ENCODE assay signal across 17 mouse cellular contexts in genomic region chr13:58834726-58835125, GRCm38 (mm10). TPM values are rescaled to one million over a fixed set of nuclear protein-coding genes. Genes with fewer than 3 reads are reported as not detected.
DNase-seq lines count a peak whose midpoint lies in the region; ATAC-seq and TF ChIP-seq lines count a peak whose summit lies in the region.
"Had no signal": no experiment of that assay in that cellular context is flagged by ENCODE, and none has a peak within 500 bp of the region (broad histone marks: within the 10 kb centered on the region; RNA-seq: fewer than 3 reads in every experiment).

No protein-coding gene starts in this region.

- H3K4me1 ChIP-seq in neural tube, embryonic 15.5 days = peaks cover 18% of the 10 kb centered on the region
- no peaks in the 10 kb centered on the region for H3K4me1 ChIP-seq in forebrain, embryonic 14.5 days (ENCODE audit: control insufficient read depth, insufficient read depth, low read length)
- H3K4me1 ChIP-seq: intestine, embryonic 15.5 days; liver, embryonic 13.5 days had no signal

- WGBS in neural tube, embryonic 15.5 days = 83% methylated on average over 4 of the region's 4 CpGs
- WGBS in forebrain, embryonic 14.5 days = 76% methylated on average over 4 of the region's 4 CpGs

- H3K27me3 ChIP-seq in neural tube, embryonic 15.5 days (replicated peaks) = no peaks in the 10 kb centered on the region
- H3K27me3 ChIP-seq in forebrain, embryonic 14.5 days (replicated peaks; ENCODE audit: control insufficient read depth, insufficient read depth, low read length) = no peaks in the 10 kb centered on the region
- H3K27me3 ChIP-seq: intestine, embryonic 15.5 days; liver, embryonic 13.5 days had no signal

- H3K4me3 ChIP-seq in layer of hippocampus, adult 2 months = no peak overlapping the region
- no peak overlapping the region for H3K4me3 ChIP-seq in neural tube, embryonic 15.5 days (replicated peaks)
- no peak overlapping the region for H3K4me3 ChIP-seq in forebrain, embryonic 14.5 days (ENCODE audit: low read depth, low read length)
- H3K4me3 ChIP-seq: intestine, embryonic 15.5 days; liver, embryonic 13.5 days; myocyte had no signal

- H3K4me2 ChIP-seq in neural tube, embryonic 15.5 days = no peak overlapping the region
- H3K4me2 ChIP-seq in forebrain, embryonic 14.5 days (ENCODE audit: low read length) = no peak overlapping the region
- H3K4me2 ChIP-seq: intestine, embryonic 15.5 days; liver, embryonic 13.5 days had no signal

- peak overlapping the region; percentile 67 for H3K27ac ChIP-seq in layer of hippocampus, adult 2 months
- no peak overlapping the region for H3K27ac ChIP-seq in neural tube, embryonic 15.5 days (replicated peaks)
- no peak overlapping the region for H3K27ac ChIP-seq in forebrain, embryonic 14.5 days (ENCODE audit: low read depth, low read length)
- H3K27ac ChIP-seq: intestine, embryonic 15.5 days; kidney, postnatal 0 days; liver, embryonic 13.5 days had no signal

- peaks cover 7% of the 10 kb centered on the region for H3K36me3 ChIP-seq in neural tube, embryonic 15.5 days
- H3K36me3 ChIP-seq in forebrain, embryonic 14.5 days (ENCODE audit: control insufficient read depth, insufficient read depth, low read length) = peaks cover 11% of the 10 kb centered on the region; the same call in 1 of the 2 replicates
- H3K36me3 ChIP-seq: intestine, embryonic 15.5 days; liver, embryonic 13.5 days had no signal

- no peak overlapping the region for H3K9ac ChIP-seq in neural tube, embryonic 15.5 days (replicated peaks)
- H3K9ac ChIP-seq in forebrain, embryonic 14.5 days (ENCODE audit: low read length) = no peak overlapping the region
- H3K9ac ChIP-seq: forebrain, postnatal 0 days; intestine, embryonic 15.5 days; liver, embryonic 13.5 days had no signal

- peak; percentile 71 for ATAC-seq in cerebellum, adult (ENCODE audit: insufficient number of reproducible peaks, low FRiP score, low TSS enrichment)
- ATAC-seq in neural tube, embryonic 15.5 days (ENCODE audit: low FRiP score) = no peak
- ATAC-seq in forebrain, embryonic 14.5 days = no peak
- ATAC-seq: forebrain, postnatal 0 days; intestine, embryonic 15.5 days had no signal

- DNase-seq in cerebellum, postnatal 4 days (ENCODE audit: low spot score in 2 of 2) = no peak
- DNase-seq in layer of hippocampus, adult 2 months (ENCODE audit: low spot score in 2 of 2) = no peak
- DNase-seq in layer of hippocampus, postnatal 36 days = no peak
- DNase-seq in brain, adult 2 months (ENCODE audit: low read depth, low spot score) = peak; percentile 91
- peak; percentile 68 to 70 for DNase-seq in cerebellum, postnatal 10 days
- no peak for DNase-seq in forebrain, embryonic 14.5 days (ENCODE audit: low spot score)
- DNase-seq: embryo, embryonic 11 days; forebrain, postnatal 0 days; heart, postnatal 4 days; liver, embryonic 13.5 days; right cerebral cortex, postnatal 4 days had no signal

- no peak for TF ChIP-seq CTCF in layer of hippocampus, adult 2 months (conservative IDR thresholded peaks at IDR 0.05)

- H3K9me3 ChIP-seq in neural tube, embryonic 15.5 days (replicated peaks) = no peaks in the 10 kb centered on the region
- H3K9me3 ChIP-seq in forebrain, embryonic 14.5 days (replicated peaks; ENCODE audit: control insufficient read depth, low read length) = no peaks in the 10 kb centered on the region
- H3K9me3 ChIP-seq: intestine, embryonic 15.5 days; liver, embryonic 13.5 days had no signal

RNA-seq across cellular contexts. Expression of gene Ntrk2, which starts 28.4 kb away (rescaled TPM):
- total RNA-seq in layer of hippocampus, adult 2 months (2021) = 100 to 1,000 TPM; 313 to 329 TPM
- total RNA-seq in layer of hippocampus, postnatal 36 days (2021) = 100 to 1,000 TPM; 321 to 331 TPM
- polyA plus RNA-seq in neural tube, embryonic 15.5 days (2015; fragmentation: Nextera tagmentation; extraction: Ambion mirVana) = 112 and 132 TPM in 2 replicates
- 49.9 and 66.7 TPM in 2 replicates for polyA plus RNA-seq in forebrain, embryonic 14.5 days (2014; fragmentation: Nextera tagmentation; extraction: Ambion mirVana)
- total RNA-seq: granulocyte monocyte progenitor cell, adult 5-6 weeks had no signal
- polyA plus RNA-seq: myocyte had no signal

Comparison
In these comparisons a context has a peak if more than half of its experiments do, and no peak if none do; other contexts are left out.
1. DNase-seq: peak in brain, adult 2 months (single experiment) and cerebellum, postnatal 10 days (2 of 2); none in cerebellum, postnatal 4 days (0 of 2), layer of hippocampus, adult 2 months (0 of 2), layer of hippocampus, postnatal 36 days (0 of 2) and forebrain, embryonic 14.5 days (single experiment).